Mouse (Mus musculus) heart, adult 11 months (tissue): Measurements from ENCODE around the gene Olfr65.

ENCODE experiments used
- DNase-seq: peaks from one replicate; pipeline ENCODE4 v3.0.0; 2022

The Olfr65 gene

DNA sequence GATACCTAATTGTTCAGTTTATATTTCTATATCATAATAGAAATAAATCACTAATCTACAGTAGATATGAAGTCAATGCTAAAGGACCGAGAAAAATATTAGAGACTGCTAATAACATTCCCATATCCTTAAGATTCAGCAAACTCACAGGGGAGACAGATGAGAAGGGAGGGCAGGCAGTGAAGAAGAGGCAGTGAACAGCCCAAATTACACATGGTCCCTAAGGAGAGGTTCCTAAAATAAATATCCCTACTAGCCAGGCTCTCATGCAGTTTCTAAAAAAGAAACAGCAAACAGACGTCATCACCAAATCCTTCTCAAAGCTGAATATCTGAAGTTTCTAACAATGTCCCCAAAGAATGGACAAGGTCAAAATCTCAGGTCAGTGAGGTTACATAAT lies at the start of gene Olfr65:
Olfr65 (plus strand) TSS at position 301 of the 400 bp plus-strand sequence.
- DNase-seq = no peak

DNA sequence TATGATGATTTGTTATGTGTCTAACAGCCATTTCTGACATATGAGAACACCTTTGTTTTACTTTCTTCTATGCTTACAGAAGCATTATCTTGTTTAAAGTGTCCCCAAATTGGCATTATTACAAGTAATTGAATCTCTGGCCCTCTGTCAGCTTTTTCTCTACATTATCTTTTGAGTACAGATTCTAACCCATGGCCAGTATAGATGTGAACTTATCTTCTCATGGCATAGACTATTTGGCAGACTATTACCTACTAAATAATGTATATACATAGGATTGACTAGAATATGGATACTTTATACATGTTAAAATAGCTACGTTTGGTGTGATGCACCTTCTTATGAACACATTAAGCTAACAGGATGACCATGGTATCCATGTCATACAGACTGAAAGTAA lies 48.6 kb upstream of the Olfr65 start:
- DNase-seq = no peak

DNA sequence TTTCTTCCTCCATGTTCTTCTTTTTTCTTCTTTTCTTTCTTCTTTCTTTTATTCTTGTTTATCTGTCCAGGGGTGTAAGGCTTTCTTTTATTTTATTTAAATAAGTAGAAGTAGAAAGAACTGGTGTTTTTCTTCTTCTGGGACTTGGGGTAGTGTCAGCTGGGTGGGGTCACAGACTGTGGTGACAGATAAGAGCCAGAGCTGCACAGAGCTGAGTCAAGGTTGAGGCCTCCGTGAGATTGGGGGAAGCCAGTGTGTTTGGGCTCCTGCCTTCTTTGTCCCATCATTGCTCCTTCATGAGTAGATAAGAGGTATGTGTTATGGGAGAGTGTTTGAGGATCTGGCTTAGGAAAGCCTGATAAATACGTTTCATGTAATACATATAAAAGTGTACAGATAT lies 44.2 kb upstream of the Olfr65 start:
- no peak for DNase-seq

DNA sequence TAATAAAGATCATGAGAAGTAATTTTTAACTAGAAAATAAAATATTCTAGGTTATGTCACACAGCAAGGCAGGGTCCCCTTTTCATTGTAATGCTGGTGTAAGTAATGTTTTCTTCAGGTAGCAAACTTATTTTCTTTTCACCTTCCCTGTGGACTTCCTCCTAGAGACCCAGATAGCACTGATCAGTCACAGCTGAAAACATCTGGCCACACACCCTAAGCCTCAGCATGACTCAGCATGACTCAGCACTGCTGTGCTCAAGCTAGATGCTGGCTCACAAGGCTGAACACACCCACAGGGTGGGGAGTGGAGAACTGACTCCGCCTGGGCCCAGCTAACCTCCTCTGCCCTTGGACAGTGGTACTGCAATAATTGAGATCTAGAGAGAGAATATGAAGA lies 42.4 kb upstream of the Olfr65 start:
- peak; percentile 95 for DNase-seq

DNA sequence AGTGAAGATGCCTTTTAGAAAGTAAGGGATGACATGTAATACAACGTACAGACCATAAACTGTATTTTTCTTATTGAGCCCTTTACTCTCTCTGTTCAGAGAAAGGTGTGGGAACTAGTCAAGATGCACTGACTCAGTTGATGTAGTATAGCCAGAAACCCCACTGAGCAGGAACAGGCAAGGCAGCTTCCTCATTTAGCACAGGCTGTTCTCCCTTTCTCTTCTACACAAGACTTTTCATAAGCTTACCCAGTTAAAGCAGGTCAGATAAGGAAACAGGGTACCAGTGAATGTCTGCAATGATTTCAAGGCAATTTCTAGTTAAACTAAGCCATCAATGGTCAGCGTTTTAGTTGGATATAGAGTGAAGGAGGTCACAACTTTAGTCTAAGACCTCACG lies 41.8 kb upstream of the Olfr65 start:
- DNase-seq = no peak

DNA sequence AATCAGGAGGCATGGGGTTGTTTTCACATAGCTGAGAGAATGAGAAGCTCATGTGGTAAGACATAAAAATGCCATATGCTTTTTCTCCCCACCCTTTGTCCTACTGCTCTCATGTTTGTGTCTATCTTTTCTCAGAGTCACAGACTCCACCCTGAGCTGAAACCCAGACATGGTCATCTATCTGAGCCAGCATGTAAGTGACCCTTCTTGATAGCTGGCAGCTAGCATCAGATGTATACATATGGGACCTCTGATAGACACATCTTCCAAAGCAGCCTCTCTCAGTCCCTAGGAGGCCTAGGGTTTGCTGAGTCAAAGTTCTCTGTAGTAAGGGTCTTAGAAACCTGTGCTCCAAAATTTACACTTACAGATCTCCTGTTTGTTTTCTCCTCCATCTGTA lies 37.6 kb upstream of the Olfr65 start:
- no peak for DNase-seq

DNA sequence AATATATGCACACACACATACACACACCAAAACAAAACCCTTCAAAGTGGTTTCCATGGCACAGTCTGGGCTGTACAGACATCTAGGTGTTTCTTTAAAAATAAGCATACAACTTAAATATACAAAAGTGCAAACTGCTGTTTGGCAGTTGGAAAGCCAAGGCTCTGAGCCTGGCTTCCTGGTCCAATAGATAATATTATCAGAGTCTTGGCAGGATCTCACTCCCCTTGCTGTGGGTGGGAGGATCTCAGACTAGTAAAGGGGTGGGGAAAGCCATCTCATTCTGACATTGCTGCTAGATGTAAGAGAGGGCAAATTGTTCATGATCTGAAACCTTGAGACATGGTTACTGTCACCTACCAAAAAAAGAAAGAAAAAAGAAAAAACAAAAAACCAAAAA lies 32.6 kb upstream of the Olfr65 start:
- DNase-seq = no peak

DNA sequence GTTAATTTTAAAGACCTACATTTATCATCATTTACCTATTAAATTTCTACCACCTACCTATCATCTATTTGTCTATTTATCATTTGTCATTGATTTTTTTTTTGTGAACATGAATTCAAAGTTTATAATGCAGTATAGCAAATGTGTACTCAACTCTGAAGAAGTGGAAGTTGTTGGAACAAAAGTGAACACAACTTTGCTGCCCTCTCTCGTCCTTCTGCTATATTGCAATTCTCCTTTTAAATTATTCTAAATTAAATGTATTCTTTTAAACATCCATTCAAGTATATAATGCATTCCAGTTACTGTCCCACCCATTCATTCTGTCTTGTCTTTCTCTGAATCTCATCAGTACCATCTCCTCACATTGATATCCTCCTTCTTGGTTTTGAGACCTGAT lies 30.2 kb upstream of the Olfr65 start:
- no peak for DNase-seq

DNA sequence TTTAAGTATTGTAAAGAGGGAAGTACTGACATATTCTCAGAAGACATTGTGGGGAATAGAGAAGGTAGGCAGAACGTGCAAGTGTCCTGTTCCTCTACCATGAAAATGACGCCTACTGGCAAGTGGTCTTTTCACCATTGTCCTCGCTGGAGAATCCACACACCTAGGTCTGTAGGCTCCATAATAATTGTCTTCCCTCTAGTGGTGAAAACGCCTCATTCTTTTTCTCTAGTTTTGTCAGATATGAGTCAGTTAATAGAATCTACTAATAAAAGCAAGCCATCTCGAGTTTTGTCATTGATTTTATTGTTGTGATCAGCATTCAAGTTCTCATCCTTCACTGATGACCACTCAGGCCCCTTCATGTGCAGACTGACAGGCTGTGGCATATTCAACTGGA lies 28.8 kb upstream of the Olfr65 start:
- no peak for DNase-seq

DNA sequence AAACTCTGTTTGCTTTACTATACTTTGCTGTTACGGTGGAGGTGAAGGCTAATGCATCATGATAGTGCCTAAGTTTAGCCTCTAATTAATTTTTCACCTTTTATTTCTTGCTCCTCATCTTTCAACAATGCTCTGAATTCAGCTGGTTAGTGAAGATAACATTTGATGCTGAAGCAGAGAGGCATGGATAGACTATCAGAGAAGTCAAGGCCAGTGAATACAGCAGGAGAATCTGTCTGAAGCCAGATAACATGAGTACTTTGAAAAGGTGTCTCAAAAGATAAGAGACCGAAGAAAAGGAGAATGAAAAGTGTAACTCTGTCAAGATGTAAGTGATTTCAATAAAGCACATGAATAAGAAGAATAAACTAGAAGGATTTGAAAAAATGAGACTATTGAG lies 26.2 kb upstream of the Olfr65 start:
- no peak for DNase-seq

DNA sequence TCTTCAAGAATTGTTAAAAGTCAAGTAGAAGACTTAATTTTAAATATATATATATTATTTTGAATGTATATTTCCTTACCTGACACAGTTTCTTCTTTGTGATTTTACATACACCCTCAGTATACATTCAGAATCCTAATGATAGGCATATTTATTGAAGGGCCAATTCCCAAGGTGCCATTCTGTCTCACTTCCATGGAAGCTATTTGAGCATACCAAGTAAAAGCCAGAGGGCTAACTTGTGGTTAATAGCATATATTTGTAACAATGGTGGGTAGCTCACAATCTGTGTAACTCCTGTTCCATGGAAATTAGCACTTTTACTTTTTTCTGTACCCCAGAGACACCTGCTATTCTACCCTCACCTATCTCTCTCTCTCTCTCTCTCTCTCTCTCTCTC lies 17.1 kb upstream of the Olfr65 start, which contains the start of gene Olfr66:
Olfr66 (minus strand) TSS at position 101 of the 400 bp plus-strand sequence.
- no peak for DNase-seq

DNA sequence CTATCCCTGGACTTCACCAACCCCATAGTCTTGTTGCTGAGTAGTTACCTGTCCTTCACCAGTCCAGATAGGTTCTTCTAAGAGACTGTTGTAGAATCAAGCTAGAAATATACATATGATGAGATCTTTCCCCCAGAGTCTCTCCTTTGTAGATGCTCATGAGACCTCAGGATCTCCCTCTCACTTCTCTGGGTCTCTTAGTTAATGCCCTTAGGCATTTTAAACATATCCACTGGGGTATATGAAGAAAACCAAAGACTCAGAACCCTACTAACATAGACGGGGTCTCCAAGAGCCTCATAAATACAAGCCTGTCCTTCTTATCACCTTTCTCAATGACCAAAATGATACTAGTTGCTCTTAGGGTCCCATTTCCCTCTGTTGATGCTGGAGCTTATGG lies 8.9 kb upstream of the Olfr65 start, which contains the start of gene Olfr64:
Olfr64 (minus strand) TSS at position 101 of the 400 bp plus-strand sequence.
- no peak for DNase-seq

DNA sequence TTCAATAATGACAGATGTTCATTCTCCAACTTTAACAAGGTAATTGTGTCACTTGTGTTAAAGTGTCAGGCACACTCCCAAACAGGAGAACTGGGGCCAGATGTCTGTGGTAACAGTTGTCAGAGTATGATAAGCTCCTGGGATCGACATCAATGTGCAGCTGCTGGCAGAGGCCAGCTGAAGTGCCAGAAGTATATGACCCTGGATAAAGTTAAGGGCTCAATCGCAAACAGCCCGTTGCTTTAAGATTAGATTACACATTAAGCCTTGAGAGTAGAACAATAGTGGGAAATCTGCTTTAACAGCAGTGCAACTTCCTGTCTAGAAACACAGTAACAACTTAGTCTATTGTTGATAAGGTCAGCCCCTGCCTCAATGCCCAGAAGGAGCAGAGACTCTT lies 6.8 kb downstream of the Olfr65 start:
- peak; percentile 86 for DNase-seq

DNA sequence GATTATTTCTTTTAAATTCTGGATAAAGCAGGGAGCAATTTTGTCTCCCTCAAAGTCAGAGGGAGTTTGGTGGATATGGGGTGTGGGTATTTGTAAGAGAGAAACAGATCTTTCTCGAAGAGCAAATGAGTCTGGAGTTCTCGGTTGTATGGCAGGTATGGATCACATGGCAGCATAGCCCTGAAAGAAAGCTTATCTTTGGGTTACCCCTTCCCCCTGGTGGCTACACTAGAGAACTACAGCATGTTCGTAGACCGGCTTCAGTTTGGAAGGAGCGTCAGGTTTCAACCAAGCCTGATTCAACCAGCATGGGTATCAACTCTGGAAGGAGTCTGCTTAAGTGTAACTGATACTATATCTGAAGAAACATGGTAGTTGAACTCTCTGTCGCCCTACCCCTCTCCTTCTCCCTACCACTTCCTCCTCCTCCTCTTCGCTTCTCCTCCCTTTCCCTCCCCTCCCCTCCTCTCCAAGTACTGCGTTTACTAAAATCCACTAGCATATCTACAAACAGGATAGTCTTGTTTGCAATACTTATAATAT lies 9.8 kb downstream of the Olfr65 start:
- DNase-seq = no peak

DNA sequence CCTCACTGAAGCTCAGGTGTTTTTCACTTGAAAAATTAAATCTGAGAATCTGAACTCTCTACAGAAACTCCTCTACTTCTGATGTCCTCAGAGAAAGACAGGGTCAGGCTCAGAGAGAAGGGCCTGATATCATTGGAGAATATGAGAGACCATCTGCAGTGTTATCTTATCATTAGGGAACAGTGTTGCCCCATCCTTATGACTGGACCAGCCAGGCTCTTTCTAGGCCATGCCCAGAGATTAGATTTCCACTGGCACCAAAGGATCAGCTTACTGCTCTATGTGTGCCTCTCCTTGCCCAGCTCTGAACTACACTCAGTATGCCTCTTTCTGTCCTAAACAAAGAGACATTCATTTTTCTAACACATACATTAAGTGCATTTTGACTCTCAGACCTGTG lies 12.1 kb downstream of the Olfr65 start:
- DNase-seq = no peak

DNA sequence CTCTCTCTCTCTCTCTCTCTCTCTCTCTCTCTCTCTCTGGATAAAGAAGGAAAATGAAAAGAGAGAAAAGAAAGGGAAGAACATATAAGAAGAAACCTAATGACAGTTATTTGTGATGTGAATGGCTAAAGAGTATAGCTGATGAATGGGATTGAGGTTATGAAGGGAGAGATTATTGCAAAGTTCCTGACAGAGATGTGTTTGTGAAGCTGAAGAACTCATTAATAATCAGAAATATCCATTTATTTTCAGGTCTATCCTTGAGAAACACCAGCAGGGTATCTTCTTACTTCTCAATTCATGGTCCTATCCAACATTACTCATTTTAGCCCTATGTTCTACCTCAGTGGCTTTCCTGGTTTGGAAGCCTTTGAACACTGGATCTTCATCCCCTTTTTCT lies 25.2 kb downstream of the Olfr65 start, which contains the start of gene Olfr631:
Olfr631 (plus strand) TSS at position 301 of the 400 bp plus-strand sequence.
- no peak for DNase-seq

DNA sequence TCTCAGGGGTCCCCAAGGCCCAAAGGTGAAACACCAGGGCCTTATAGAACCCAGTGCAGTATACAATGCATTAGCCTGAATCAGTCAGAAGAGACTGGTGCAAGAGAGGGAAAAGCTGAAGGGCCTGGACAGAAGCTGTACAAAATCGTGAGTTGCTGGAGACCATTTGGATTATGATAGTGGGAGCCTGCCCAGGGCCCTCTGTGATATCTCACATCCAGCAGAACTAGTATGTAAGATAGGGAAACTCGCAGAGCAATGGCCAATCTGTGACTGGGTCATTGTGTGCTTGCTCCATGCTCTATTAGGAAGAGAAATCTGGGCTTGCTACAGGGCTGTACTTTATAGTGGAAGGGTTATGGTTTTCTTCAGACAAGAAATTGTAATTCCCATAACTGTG lies 31.0 kb downstream of the Olfr65 start, which contains the start of gene Olfr632:
Olfr632 (plus strand) TSS at position 84 of the 400 bp plus-strand sequence.
- DNase-seq = no peak

DNA sequence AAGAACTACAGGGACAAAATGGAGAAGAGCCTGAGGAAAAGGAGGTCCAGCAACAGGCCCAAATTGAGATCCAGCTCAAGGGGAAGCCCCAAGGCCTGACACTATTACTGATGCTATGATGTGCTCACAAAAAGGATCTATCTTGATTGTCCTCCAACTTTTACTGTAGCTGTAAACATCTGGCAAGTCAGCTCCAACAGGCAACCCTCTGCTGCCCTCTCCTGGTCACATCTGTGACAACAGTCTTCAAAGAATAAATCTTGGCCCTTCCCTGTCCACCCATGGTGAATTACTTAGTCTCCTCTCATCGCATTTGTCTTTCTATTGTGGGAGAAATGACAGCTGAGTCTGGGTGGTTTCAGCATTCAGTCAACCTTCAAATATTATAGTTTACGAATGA lies 39.4 kb downstream of the Olfr65 start:
- DNase-seq = no peak

DNA sequence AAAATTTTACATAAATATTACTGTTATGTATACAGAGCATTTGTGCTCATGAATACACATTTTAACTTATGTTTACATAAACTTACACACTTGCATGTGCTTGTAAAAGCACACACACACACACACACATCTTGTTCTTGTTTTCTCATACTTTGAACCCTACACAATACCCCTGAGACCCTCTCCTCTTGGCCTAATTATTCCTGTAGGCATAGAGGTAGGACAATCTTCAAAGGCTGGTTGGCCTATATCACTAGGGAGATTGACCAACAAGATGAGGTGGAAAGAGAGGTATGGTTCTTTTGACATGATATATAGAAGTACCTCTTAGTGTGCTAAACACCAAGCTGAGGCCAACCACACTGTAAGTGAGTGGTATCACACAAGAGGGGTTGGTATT lies 40.9 kb downstream of the Olfr65 start, which contains the start of gene Olfr633:
Olfr633 (plus strand) TSS at position 301 of the 400 bp plus-strand sequence.
- DNase-seq = no peak
